Comparison of ENCODE assay signal across 8 mouse cellular contexts in genomic region chr2:60880789-60881570, GRCm38 (mm10).
A peak's percentile ranks its signal among the peaks of the same experiment; 100 is the strongest.
DNase-seq lines count a peak whose midpoint lies in the region; ATAC-seq and TF ChIP-seq lines count a peak whose summit lies in the region.

No protein-coding gene starts in this region.

- TF ChIP-seq POLR2A in cortical plate, adult 2 months (IDR thresholded peaks at IDR 0.05; ENCODE audit: extremely low read depth, insufficient read depth, low read length), result no peak

- H3K4me1 ChIP-seq in cortical plate, adult 2 months (ENCODE audit: control insufficient read depth, insufficient read depth, low read length), result no peaks in the 10 kb centered on the region
- peaks cover 44% of the 10 kb centered on the region for H3K4me1 ChIP-seq in intestine, embryonic 14.5 days (replicated peaks; ENCODE audit: control insufficient read depth, insufficient read depth, low read length)
- peaks cover 53% of the 10 kb centered on the region for H3K4me1 ChIP-seq in limb, embryonic 12.5 days (replicated peaks)
- H3K4me1 ChIP-seq in midbrain, embryonic 12.5 days, result peaks cover 12% of the 10 kb centered on the region

- TF ChIP-seq CTCF in cortical plate, adult 2 months (IDR thresholded peaks at IDR 0.05; ENCODE audit: extremely low read depth, insufficient read depth, low read length), result no peak

- H3K9ac ChIP-seq in intestine, embryonic 14.5 days (ENCODE audit: low read length), result peak overlapping the region; percentile 82
- H3K9ac ChIP-seq in limb, embryonic 12.5 days (replicated peaks), result peak overlapping the region; percentile 98
- peak overlapping the region; percentile 81 for H3K9ac ChIP-seq in midbrain, embryonic 12.5 days (replicated peaks)

- no peaks in the 10 kb centered on the region for H3K36me3 ChIP-seq in intestine, embryonic 14.5 days (ENCODE audit: control insufficient read depth, insufficient read depth, low read length)
- 0 out of 2 replicates have a peak, but pooled peaks cover 6% of the 10 kb centered on the region for H3K36me3 ChIP-seq in limb, embryonic 12.5 days
- no peaks in the 10 kb centered on the region for H3K36me3 ChIP-seq in midbrain, embryonic 12.5 days

- peaks cover 3% of the 10 kb centered on the region; the same call in 1 of the 2 replicates for H3K9me3 ChIP-seq in intestine, embryonic 14.5 days (ENCODE audit: control insufficient read depth, low read length)
- H3K9me3 ChIP-seq in limb, embryonic 12.5 days, result no peaks in the 10 kb centered on the region
- H3K9me3 ChIP-seq in midbrain, embryonic 12.5 days, result no peaks in the 10 kb centered on the region

- peak; percentile 63 for DNase-seq in adipocyte (ENCODE audit: low spot score)
- peak; percentile 83 for DNase-seq in gastrocnemius, postnatal 25 days
- DNase-seq in intestine, embryonic 14.5 days (ENCODE audit: low spot score), result peak; percentile 80
- peak; percentile 52 for DNase-seq in spleen, adult 12 weeks (ENCODE audit: low spot score)
- DNase-seq in Muller cell, postnatal 12 days (ENCODE audit: inconsistent ontology term), result no peak

- peak overlapping the region; percentile 69 for H3K4me3 ChIP-seq in cortical plate, adult 2 months (ENCODE audit: insufficient read depth, low read length)
- peak overlapping the region; percentile 94 for H3K4me3 ChIP-seq in intestine, embryonic 14.5 days (ENCODE audit: low read depth, low read length)
- peak overlapping the region; percentile 97 for H3K4me3 ChIP-seq in limb, embryonic 12.5 days (replicated peaks)
- peak overlapping the region; percentile 83 for H3K4me3 ChIP-seq in midbrain, embryonic 12.5 days

- H3K27me3 ChIP-seq in intestine, embryonic 14.5 days (replicated peaks; ENCODE audit: control insufficient read depth, insufficient read depth, low read length), result no peaks in the 10 kb centered on the region
- no peaks in the 10 kb centered on the region for H3K27me3 ChIP-seq in limb, embryonic 12.5 days
- peaks cover 50% of the 10 kb centered on the region for H3K27me3 ChIP-seq in midbrain, embryonic 12.5 days

- peak; percentile 89 for ATAC-seq in intestine, embryonic 14.5 days (replicated peaks; ENCODE audit: low FRiP score, low TSS enrichment, low read depth)
- ATAC-seq in limb, embryonic 12.5 days (ENCODE audit: insufficient number of reproducible peaks, insufficient read depth, low FRiP score, low TSS enrichment, low read depth), result peak; percentile 84
- peak; percentile 91 for ATAC-seq in midbrain, embryonic 12.5 days (ENCODE audit: low FRiP score, low read depth)

- H3K4me2 ChIP-seq in intestine, embryonic 14.5 days (ENCODE audit: low read length), result peak overlapping the region; percentile 74
- H3K4me2 ChIP-seq in limb, embryonic 12.5 days, result peak overlapping the region; percentile 67
- H3K4me2 ChIP-seq in midbrain, embryonic 12.5 days (replicated peaks), result peak overlapping the region; percentile 94

- H3K27ac ChIP-seq in cortical plate, adult 2 months (ENCODE audit: insufficient read depth, low read length), result peak overlapping the region; percentile 88
- peak overlapping the region; percentile 93 for H3K27ac ChIP-seq in intestine, embryonic 14.5 days (ENCODE audit: low read depth)
- H3K27ac ChIP-seq in limb, embryonic 12.5 days, result peak overlapping the region; percentile 96
- peak overlapping the region; percentile 63 for H3K27ac ChIP-seq in midbrain, embryonic 12.5 days (replicated peaks)

- under 1% methylated on average over 81 of the region's 104 CpGs for WGBS in intestine, embryonic 14.5 days
- under 1% methylated on average over 67 of the region's 104 CpGs for WGBS in limb, embryonic 12.5 days
- WGBS in midbrain, embryonic 12.5 days, result under 1% methylated on average over 75 of the region's 104 CpGs
